Mouse (Mus musculus) olfactory bulb, adult 2 months (tissue): ENCODE measurements around the gene Ccr7.

Source experiments
- CTCF ChIP-seq: fragments of 200-500 bp; IDR thresholded peaks from 2 replicates; pipeline ENCODE4 v1.5.1; 2012; ENCODE audit warnings: low read depth, mild to moderate bottlenecking, low read length, moderate library complexity; ENCODE audit not compliant: insufficient read depth
- POLR2A ChIP-seq: fragments of 200-500 bp; IDR thresholded peaks from 2 replicates; pipeline ENCODE4 v1.6.1; 2012; ENCODE audit warnings: mild to moderate bottlenecking, low read depth, low read length, moderate library complexity; ENCODE audit not compliant: insufficient read depth

DNA sequence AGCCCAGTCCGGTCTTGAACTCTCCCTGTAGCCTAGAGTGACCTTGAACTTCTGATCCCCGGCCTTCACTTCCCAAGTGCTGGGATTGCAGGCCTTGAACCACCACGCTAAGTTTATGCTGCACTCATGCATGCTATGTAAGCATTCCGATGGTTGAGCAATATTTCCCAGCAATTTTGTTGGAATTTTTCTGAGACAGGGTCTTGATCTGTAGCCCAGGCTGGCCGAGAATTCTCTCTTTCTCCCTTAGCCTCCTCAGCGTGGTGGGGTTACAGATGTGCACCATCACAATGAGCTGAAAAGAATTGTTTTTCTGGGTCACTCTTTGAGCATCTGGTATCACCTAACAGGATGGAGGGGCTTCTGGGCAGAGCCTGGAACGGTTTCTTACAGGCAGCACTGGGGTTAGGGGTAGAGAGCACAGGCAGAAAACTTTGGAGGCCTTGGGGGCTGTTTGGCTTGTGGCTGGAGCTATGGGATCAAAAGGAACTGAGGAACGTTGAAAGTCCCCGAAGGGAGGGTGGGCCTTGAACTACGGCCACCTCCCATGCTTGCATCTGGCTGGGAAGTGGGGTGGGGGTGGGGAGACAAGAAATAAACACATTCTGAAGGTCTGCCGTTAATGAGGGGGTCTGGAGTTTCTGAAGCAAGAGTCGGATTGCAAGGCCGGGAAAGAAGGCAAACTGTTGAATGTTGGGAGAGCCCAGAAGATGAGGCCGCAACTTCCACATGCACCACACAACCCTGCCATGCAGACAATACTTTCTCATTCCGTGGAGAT, 20.4 kb downstream of the Ccr7 start:
- TF ChIP-seq CTCF (no peak), POLR2A (no peak)
